Mouse (Mus musculus) bone marrow macrophage, adult 2 months (primary cell): ENCODE data around the gene Dcdc2a.

ENCODE experiments used
- CTCF ChIP-seq: IDR thresholded peaks from 2 replicates; pipeline ENCODE4 v1.5.1; 2012; ENCODE audit warnings: low read depth, mild to moderate bottlenecking, low read length, moderate library complexity
- POLR2A ChIP-seq: IDR thresholded peaks from 2 replicates; pipeline ENCODE4 v1.6.1; 2012; ENCODE audit warnings: mild to moderate bottlenecking, low read depth, low read length, borderline replicate concordance

- TF ChIP-seq POLR2A: no peak
- TF ChIP-seq CTCF: no peak
Measured at GRCm38 (mm10) chr13:25069765-25070164, 14.0 kb downstream of the Dcdc2a start.
